Mouse (Mus musculus): ENCODE data around the gene Ankrd34c.

- TF ChIP-seq POLR2A (IDR thresholded peaks at IDR 0.05; ENCODE audit: borderline replicate concordance, extremely low read depth, low read depth, low read length) (no peak), CTCF (IDR thresholded peaks at IDR 0.05; ENCODE audit: insufficient read depth, low read length) (no peak)
Measured at GRCm38 (mm10) chr9:89758139-89758538, 19.9 kb upstream of the Ankrd34c start.

All from lung, adult 2 months (tissue).